Mouse (Mus musculus) stomach, postnatal 0 days (tissue): ENCODE measurements around the gene Tnfsf4.

Experiments
- CTCF ChIP-seq: IDR thresholded peaks from 2 replicates; pipeline ENCODE4 v1.5.1; 2016; ENCODE audit warnings: antibody characterized with exemption, low read depth, mild to moderate bottlenecking, moderate library complexity
- EP300 ChIP-seq: optimal IDR thresholded peaks from 2 replicates; pipeline ENCODE3; 2016; ENCODE audit warnings: antibody characterized with exemption

- TF ChIP-seq CTCF (no peak), EP300 (no peak)
Measured at GRCm38 (mm10) chr1:161394931-161395459, at the start of gene Tnfsf4.
